Mouse (Mus musculus) layer of hippocampus, adult 11-12 months (tissue): ENCODE results near the gene Pick1.

ENCODE experiments used
- DNase-seq: peaks from one replicate; pipeline ENCODE4 v3.0.0; 2022; ENCODE audit warnings: low spot score

The Pick1 gene

GRCm38 (mm10) chr15:79229058-79229821, at the start of gene Pick1, which contains the start of gene Gm49486:
Gene Pick1 (plus strand): TSS chr15:79229173.
Gene Gm49486 (plus strand): TSS chr15:79229391.
- peak; percentile 83 for DNase-seq

DNA sequence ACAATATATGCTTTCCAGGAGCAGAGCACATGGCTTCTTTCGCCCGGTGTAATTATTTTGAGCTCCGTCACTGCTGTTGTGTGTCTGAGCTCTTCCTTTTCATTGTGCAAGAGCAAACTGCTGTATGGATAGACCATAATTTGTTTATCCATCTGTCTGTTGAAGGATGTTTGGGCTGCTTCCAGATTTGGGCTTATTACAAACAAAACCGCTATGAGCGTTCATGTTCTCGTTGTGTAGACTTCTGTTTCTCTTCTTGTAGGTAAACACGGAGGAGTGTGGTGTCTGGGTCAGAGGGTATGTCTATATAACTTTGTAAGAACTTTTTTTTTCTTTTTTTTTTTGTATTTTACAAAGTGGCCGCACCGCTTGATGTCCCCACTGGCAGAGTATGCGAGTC, 43.8 kb upstream of the Pick1 start:
- DNase-seq = no peak

GRCm38 (mm10) chr15:79187819-79188218, 41.2 kb upstream of the Pick1 start:
- DNase-seq = no peak

GRCm38 (mm10) chr15:79191426-79191825, 37.5 kb upstream of the Pick1 start:
- DNase-seq = no peak

DNA sequence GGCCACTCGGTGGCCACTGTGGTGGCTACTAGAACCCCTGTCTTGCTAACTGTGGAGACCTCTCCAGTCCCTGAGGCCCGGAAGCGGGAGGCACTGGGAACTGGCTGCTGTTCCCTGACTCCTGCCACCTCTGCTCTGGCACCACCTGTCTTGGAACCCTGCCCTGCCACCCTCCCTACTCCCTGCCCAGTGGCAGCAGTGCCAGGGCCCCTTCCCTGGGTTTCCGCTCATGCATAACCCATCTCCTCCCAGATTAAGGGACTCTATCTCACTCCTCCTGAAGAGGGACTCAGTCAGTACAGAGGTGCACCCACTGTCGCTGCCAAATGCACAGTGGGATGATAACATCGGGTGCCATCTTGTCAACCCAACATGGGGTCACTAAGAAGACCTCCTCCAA, 36.5 kb upstream of the Pick1 start:
- no peak for DNase-seq

GRCm38 (mm10) chr15:79192885-79193845, 35.8 kb upstream of the Pick1 start:
- peak; percentile 68 for DNase-seq

- no peak for DNase-seq
These were observed 34.9 kb upstream of the Pick1 start for GRCm38 (mm10) chr15:79194048-79194447.

GRCm38 (mm10) chr15:79194946-79195345, 34.0 kb upstream of the Pick1 start:
- no peak for DNase-seq

DNA sequence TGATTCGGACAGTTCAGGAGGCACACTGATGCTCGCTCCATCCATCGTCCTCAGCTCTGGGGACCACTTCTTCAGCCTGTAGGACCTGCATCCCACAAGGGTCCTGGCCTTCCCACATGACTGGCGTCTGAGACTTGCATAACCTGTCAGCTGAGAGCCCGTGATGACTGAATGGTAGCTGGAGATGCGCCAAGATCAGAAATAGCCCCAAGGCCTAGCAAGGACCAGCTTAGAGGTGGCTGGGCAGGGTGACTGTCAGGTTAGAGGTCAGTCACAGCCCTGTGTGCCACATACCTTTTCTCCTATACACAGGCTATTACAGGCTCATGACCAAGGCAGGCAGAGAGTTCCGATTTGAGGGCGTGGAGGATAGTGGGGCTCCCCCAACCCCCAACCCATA, 33.5 kb upstream of the Pick1 start:
- no peak for DNase-seq

GRCm38 (mm10) chr15:79199390-79199976, 29.5 kb upstream of the Pick1 start:
- DNase-seq = no peak

- DNase-seq = peak; percentile 57
These were observed 27.4 kb upstream of the Pick1 start for GRCm38 (mm10) chr15:79201491-79202150.

DNA sequence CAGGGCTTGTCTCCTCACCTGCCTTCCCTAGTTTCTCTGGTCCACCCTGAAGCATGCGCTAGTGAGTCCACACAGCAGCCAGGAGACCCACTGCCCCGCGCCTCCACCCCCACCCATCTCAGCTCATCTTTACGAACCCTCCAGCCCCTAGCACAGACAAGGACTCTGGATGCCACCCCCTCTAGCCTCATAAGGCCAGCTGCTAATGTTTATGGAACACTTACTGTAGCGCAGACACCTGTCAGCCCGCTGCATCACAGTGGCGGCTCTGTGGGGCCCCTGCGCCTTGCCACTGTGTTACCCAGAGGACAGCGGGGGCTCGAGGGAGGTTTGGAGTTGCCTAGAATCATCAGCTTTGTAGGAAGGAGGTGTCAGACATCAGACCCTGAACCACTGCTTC, 26.4 kb upstream of the Pick1 start:
- no peak for DNase-seq

DNA sequence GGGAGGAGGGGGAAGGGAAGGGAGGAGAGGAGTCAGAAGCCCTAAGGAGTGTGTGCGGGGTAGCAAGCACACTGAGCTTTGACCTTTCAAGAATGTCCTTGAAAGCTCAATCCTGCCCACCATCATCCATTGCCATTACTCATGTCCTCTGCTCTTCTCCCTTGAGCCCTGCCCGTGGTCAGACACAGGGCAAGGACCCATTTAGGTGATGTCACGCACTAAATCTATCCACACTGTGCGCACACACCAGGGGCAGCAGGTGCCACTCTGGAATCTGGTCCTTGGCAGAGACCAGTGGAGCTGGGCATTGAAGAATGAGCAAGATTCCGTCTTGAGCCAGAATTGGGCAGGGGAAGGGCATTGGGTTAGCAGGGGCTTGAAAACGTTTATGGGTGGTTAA, 20.8 kb upstream of the Pick1 start:
- DNase-seq = no peak

- DNase-seq = peak; percentile 58
These were observed 20.1 kb upstream of the Pick1 start for GRCm38 (mm10) chr15:79208758-79209439.

GRCm38 (mm10) chr15:79210357-79210756, 18.6 kb upstream of the Pick1 start:
- no peak for DNase-seq

DNA sequence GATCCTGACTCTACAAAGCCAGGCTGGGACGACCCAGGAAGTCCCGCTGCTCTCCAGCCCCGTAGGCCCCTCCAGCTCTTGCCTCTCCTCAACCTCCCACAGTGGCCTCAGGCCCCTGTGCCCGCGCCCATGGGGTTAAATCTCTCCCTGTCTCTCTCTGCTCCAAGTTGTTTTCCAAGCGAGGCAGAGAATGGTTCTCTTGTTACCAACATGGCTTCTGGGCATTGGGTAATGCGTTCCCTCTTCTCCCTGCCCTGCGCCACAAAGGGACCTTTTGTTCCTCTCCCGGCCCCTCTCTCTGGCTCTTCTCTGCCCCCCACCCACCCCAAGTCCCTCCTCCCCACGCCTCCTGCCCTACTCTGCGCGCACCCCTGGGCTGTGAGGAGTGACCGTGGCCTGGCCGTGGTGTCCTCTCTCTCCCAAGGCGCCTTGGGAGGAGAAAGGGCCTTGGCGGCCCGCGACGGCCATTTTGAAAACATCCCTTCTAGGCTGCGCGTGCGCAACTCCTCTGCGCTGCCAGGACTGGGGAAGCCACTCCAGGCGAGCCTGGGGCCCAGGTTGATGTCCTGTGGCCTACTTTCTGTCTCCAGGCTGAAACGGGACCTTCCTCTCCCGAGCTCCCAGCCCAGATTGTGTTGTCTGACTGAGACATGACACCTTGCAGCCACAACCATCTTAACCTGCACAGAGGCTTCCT, 16.1 kb upstream of the Pick1 start:
- peak; percentile 52 for DNase-seq

DNA sequence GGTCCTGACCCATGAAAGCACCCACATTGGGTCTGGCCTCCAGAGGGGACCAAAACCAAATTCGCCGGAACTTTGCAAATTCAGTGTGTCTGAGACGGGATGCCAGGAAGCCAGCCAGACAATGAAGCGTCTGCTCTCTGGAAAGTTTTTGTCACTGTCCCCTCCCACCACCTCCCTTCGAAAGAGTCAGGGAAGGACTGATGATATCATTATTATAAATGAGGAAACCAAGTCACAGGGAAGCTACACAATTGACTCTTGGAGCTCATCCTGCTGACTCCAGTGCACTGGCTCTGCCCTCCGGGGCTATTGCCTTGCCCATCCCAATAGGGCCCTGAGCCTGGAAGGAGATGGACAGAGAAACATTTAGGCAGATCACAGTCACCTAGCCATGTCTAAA, 15.4 kb upstream of the Pick1 start:
- no peak for DNase-seq

DNA sequence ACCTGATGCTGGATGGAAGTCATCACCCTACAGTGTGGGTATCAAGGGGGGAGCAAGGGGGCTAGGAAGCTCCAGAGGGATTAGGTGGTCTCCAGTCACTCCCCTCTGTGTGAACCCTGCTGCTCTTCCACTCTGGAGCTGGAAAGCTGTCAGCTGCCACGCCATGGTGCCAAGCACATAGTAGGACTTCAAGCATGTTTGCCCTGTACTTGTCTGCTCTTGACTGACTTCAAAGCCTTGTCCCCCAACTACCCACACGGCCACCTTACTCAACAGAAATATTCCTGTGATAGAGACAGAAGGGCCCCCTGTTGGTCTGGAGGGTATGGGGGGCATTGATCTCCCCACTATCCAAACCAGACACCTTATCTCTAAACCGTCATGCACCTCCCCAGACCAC, 12.8 kb upstream of the Pick1 start:
- no peak for DNase-seq

DNA sequence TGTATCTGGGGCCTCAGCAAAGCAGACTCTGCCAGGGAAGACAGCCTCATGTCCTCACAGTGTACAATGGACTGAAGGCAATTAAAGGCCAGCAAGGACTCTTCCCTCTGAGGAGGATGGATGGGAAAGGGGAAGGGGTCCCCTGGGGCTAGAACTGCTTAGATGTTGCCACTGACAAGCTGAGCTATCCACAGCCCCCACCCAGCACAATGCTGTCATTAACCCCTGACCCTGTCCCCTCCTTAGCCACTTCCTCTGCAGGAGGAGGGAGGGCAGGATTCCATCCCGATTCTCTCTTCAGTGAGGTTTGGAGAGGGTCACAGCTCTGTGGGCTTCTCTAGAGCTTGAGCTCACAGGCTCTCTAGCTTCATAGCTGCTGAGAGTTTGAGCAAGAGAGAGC, 9.4 kb upstream of the Pick1 start:
- no peak for DNase-seq

GRCm38 (mm10) chr15:79223641-79224040, 5.3 kb upstream of the Pick1 start:
- no peak for DNase-seq

DNA sequence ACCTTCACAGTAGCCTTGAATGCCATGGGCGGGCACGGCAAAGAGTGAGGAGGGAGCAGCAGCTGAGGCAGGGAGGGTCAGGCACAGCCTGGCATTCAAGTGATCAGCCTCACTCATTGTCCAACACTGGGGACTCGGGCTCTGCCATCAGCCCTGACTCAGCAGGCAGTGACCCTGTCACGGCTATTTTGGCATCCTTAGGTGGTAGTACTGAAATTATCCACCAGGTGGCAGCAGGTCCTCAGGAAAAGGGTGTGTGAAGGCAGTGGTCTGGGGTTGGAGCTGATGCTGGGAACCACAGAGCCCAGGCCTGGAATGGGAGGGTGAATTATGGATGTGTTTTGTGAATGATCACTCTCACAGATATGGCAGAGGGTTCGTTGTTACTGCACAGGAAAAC, 4.3 kb upstream of the Pick1 start:
- peak; percentile 95 for DNase-seq
